7 mouse cellular contexts compared by ENCODE assay signal in genomic region chr11:32956993-32957392, GRCm38 (mm10).
DNase-seq lines count a peak whose midpoint lies in the region; ATAC-seq and TF ChIP-seq lines count a peak whose summit lies in the region.

No protein-coding gene starts in this region.

- no peak overlapping the region for H3K27ac ChIP-seq in embryonic facial prominence, embryonic 13.5 days
- H3K27ac ChIP-seq in hindbrain, embryonic 11.5 days (ENCODE audit: low read depth, low read length), result no peak overlapping the region
- no peak overlapping the region for H3K27ac ChIP-seq in left cerebral cortex, adult 2 months
- H3K27ac ChIP-seq in neural tube, embryonic 11.5 days (ENCODE audit: low read depth, low read length), result no peak overlapping the region

- no peaks in the 10 kb centered on the region for H3K36me3 ChIP-seq in embryonic facial prominence, embryonic 13.5 days
- no peaks in the 10 kb centered on the region for H3K36me3 ChIP-seq in hindbrain, embryonic 11.5 days (ENCODE audit: control insufficient read depth, insufficient read depth, low read length)
- H3K36me3 ChIP-seq in neural tube, embryonic 11.5 days (ENCODE audit: control insufficient read depth, insufficient read depth, low read length), result no peaks in the 10 kb centered on the region

- intact Hi-C loops in left cerebral cortex, adult 2 months (cut with DNase I), result loop anchor here (2.0 to 10.0 kb wide), 3 partner anchors 150 to 332 kb away; no protein-coding TSS in a partner anchor

- peaks cover 37% of the 10 kb centered on the region for H3K27me3 ChIP-seq in embryonic facial prominence, embryonic 13.5 days
- H3K27me3 ChIP-seq in hindbrain, embryonic 11.5 days (ENCODE audit: control insufficient read depth, insufficient read depth, low read length), result no peaks in the 10 kb centered on the region
- no peaks in the 10 kb centered on the region for H3K27me3 ChIP-seq in neural tube, embryonic 11.5 days (ENCODE audit: control insufficient read depth, insufficient read depth, low read length)

- no peaks in the 10 kb centered on the region for H3K4me1 ChIP-seq in embryonic facial prominence, embryonic 13.5 days
- no peaks in the 10 kb centered on the region for H3K4me1 ChIP-seq in hindbrain, embryonic 11.5 days (replicated peaks; ENCODE audit: control insufficient read depth, insufficient read depth, low read length)
- H3K4me1 ChIP-seq in neural tube, embryonic 11.5 days (ENCODE audit: control insufficient read depth, insufficient read depth, low read length), result no peaks in the 10 kb centered on the region

- H3K9ac ChIP-seq in embryonic facial prominence, embryonic 13.5 days, result no peak overlapping the region
- H3K9ac ChIP-seq in hindbrain, embryonic 11.5 days (ENCODE audit: low read depth, low read length), result no peak overlapping the region
- no peak overlapping the region for H3K9ac ChIP-seq in neural tube, embryonic 11.5 days (ENCODE audit: low read length)

- H3K4me3 ChIP-seq in embryonic facial prominence, embryonic 13.5 days, result no peak overlapping the region
- no peak overlapping the region for H3K4me3 ChIP-seq in hindbrain, embryonic 11.5 days (ENCODE audit: low read depth, low read length)
- no peak overlapping the region for H3K4me3 ChIP-seq in left cerebral cortex, adult 2 months
- no peak overlapping the region for H3K4me3 ChIP-seq in neural tube, embryonic 11.5 days (ENCODE audit: low read depth, low read length)

- DNase-seq in Muller cell, postnatal 12 days (ENCODE audit: inconsistent ontology term), result peak; percentile 33
- peak; percentile 68 for DNase-seq in adrenal gland, postnatal 14 days
- DNase-seq in hindbrain, embryonic 11.5 days (ENCODE audit: low spot score), result peak; percentile 40
- DNase-seq in left cerebral cortex, adult 2 months (ENCODE audit: extremely low spot score in 1 of 2, low spot score in 2 of 2), result peak; percentile 34 to 53
- peak; percentile 18 for DNase-seq in neural tube, embryonic 11.5 days (ENCODE audit: low spot score)

- ATAC-seq in embryonic facial prominence, embryonic 13.5 days (ENCODE audit: insufficient number of reproducible peaks, insufficient read depth, low FRiP score, low TSS enrichment, low read depth), result peak; percentile 22; the same call in 1 of the 2 replicates
- no peak for ATAC-seq in hindbrain, embryonic 11.5 days (ENCODE audit: low FRiP score)
- peak; percentile 6; the same call in 1 of the 2 replicates for ATAC-seq in neural tube, embryonic 11.5 days (ENCODE audit: insufficient read depth, low FRiP score, low TSS enrichment)
- ATAC-seq in CD4-positive, CD25-positive, alpha-beta regulatory T cell, adult 4 months, result no peak

- TF ChIP-seq CTCF in left cerebral cortex, adult 2 months (IDR thresholded peaks at IDR 0.05), result peak; percentile 74

- H3K9me3 ChIP-seq in embryonic facial prominence, embryonic 13.5 days, result no peaks in the 10 kb centered on the region
- H3K9me3 ChIP-seq in hindbrain, embryonic 11.5 days (ENCODE audit: control insufficient read depth, low read length), result no peaks in the 10 kb centered on the region
- peaks cover 2% of the 10 kb centered on the region; the same call in 1 of the 2 replicates for H3K9me3 ChIP-seq in neural tube, embryonic 11.5 days (ENCODE audit: control insufficient read depth, low read length)

- H3K4me2 ChIP-seq in embryonic facial prominence, embryonic 13.5 days, result no peak overlapping the region
- H3K4me2 ChIP-seq in hindbrain, embryonic 11.5 days (replicated peaks; ENCODE audit: low read depth, low read length), result no peak overlapping the region
- H3K4me2 ChIP-seq in neural tube, embryonic 11.5 days (ENCODE audit: low read depth), result no peak overlapping the region

- WGBS in embryonic facial prominence, embryonic 13.5 days, result 30% methylated on average over 7 of the region's 7 CpGs
- WGBS in hindbrain, embryonic 11.5 days, result 36% methylated on average over 7 of the region's 7 CpGs
- WGBS in neural tube, embryonic 11.5 days, result 30% methylated on average over 7 of the region's 7 CpGs

Comparison
In these comparisons a context has a peak if more than half of its experiments do, and no peak if none do; other contexts are left out.
1. DNase-seq: peak in every context shown above with its lines; median percentile 68 in adrenal gland, postnatal 14 days; 44 in left cerebral cortex, adult 2 months; 40 in hindbrain, embryonic 11.5 days; 33 in Muller cell, postnatal 12 days; 18 in neural tube, embryonic 11.5 days.
2. ATAC-seq: peak in embryonic facial prominence, embryonic 13.5 days (single experiment) and neural tube, embryonic 11.5 days (single experiment); none in hindbrain, embryonic 11.5 days (single experiment) and CD4-positive, CD25-positive, alpha-beta regulatory T cell, adult 4 months (single experiment).